Mouse (Mus musculus) erythroblast, embryonic 14.5 days (primary cell): ENCODE results near the gene Asprv1.

Experiments used
- GATA1 ChIP-seq: IDR thresholded peaks from 2 replicates; pipeline ENCODE4 v1.6.1; 2012; ENCODE audit warnings: low read length, inconsistent platforms, mixed read lengths
- TAL1 ChIP-seq: IDR thresholded peaks from 3 replicates; pipeline ENCODE4 v1.6.1; 2012; ENCODE audit warnings: low read length, inconsistent platforms, mixed read lengths

DNA sequence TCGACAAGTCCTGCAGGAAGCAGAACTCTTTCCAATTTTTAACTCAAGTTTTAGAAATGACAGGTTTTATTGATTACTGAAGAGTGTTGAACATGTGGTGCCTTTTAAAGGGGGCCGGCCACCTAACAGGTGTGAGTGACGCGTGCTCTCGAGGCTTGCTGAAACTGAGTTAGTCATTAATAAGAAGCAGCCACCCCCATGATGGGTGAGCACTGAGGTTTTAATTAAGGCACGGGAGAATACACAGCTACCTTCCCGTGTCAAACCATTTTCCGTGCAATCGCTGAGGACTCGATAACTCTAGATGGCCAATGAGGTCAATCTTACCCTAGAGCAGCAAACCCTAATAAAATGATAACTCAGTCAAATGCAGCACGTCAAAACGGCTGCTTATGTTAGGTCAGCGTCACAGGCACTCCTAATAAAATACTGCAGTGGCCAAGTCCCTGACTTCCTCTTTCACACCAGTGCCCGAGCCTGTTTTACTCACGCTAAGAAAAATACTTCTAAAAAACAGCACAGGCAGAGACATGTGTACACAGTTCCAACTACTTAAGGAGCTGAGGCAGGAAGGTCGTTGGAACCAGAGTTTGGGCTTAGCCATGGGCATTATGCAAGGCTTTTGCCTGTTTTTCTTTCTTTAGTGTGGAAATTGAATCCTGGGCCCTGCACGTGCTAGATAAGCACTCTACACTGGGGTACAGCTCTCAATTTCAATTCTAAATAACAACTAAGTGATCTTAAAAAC, 37.8 kb downstream of the Asprv1 start:
- no peak for TF ChIP-seq GATA1
- no peak for TF ChIP-seq TAL1
